Mouse (Mus musculus) heart, adult 2 months (tissue): ENCODE measurements around the gene Nemp2.

Experiments
- CTCF ChIP-seq: fragments of 200-600 bp; IDR thresholded peaks from 2 replicates; pipeline ENCODE4 v1.8.1; 2022; ENCODE audit warnings: antibody characterized with exemption, mild to moderate bottlenecking, moderate library complexity
- EP300 ChIP-seq: fragments of 200-500 bp; IDR thresholded peaks from 2 replicates; pipeline ENCODE4 v1.6.1; 2011; ENCODE audit warnings: low read depth, low read length, control low read depth; ENCODE audit not compliant: insufficient read depth

DNA sequence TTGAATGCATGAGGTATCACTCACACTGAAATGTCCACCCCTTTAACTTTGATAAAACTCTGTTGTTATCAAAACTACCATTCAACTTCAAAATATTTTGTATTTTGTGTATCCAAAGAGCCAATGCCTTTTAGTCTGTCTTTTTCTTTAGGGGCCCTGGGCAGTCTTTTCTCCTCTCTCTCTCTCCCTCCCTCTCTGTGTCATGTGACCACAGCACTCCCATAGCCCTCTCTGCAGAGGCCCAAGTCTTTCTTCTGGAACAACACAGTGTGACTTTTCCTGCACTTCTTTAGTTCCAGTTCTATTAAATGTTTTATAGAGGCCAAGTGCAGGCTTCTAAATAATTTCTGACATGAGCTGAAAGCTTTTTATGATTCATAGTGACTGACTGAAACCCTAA is 10.1 kb upstream of the Nemp2 start:
- no peak for TF ChIP-seq CTCF
- TF ChIP-seq EP300 = no peak
